Mouse (Mus musculus) inflammation-experienced regulatory T-cells (primary cell): ENCODE results near the gene Simc1. TPM values are rescaled to one million over a fixed set of nuclear protein-coding genes. Genes with fewer than 3 reads are reported as not detected.

ENCODE experiments used
- polyA plus RNA-seq, 2 experiments: library from polyadenylated mRNA; unstranded; fragments of 100-300 nt; shearing (Covaris generic); gene quantifications; one replicate each; pipeline ENCODE4 v1.2.1; 2017

Gene Simc1
- 10 to 100 TPM; 16.5 to 28.3 TPM for polyA plus RNA-seq

DNA sequence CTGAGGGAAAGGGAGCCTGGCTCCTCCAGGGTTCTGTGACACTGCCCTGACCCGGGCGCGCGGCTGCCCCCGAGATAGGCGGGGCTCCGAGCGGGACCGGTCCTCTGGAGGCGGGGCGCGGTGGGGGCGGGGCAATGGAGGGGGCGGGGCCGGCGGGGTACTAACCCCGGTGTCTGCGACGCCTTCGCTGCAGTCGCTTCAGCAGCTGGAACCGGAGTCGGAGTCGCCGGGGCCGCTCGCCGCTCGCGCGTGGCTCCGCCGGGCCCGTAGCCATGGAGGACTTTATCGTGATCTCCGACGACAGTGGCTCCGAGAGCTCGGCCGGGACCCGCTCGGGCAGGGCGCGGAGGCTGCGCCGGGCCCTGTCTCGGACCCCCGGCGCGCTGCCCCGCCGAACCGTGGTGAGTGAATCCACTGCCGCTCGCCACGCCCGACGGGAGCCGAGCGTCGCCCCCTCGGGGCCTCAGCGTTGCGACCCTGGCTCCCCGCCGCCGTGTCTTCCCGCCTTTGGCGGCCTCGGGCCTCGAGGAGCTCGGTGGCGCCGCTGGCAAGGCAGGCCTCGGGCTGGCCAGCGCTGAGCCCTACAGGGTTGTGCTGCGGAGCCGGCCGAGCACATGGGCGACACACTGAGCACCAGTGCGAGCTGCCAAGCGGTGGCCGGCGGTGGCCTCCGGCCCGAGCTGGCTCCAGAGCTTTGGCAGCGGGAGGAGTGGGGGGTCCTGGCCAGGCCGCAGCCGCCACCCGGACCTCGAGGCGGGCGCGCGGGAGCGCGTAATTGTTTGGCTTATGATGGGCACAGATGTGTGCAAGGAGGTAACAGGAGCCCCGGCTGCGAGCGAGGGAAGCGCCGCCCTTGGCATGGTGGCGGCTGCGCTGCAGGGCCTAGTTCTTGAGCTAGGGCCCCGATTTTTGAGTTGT lies at the start of gene Simc1:
Gene Simc1 (plus strand): TSS at position 176 of the 918 bp plus-strand sequence.

DNA sequence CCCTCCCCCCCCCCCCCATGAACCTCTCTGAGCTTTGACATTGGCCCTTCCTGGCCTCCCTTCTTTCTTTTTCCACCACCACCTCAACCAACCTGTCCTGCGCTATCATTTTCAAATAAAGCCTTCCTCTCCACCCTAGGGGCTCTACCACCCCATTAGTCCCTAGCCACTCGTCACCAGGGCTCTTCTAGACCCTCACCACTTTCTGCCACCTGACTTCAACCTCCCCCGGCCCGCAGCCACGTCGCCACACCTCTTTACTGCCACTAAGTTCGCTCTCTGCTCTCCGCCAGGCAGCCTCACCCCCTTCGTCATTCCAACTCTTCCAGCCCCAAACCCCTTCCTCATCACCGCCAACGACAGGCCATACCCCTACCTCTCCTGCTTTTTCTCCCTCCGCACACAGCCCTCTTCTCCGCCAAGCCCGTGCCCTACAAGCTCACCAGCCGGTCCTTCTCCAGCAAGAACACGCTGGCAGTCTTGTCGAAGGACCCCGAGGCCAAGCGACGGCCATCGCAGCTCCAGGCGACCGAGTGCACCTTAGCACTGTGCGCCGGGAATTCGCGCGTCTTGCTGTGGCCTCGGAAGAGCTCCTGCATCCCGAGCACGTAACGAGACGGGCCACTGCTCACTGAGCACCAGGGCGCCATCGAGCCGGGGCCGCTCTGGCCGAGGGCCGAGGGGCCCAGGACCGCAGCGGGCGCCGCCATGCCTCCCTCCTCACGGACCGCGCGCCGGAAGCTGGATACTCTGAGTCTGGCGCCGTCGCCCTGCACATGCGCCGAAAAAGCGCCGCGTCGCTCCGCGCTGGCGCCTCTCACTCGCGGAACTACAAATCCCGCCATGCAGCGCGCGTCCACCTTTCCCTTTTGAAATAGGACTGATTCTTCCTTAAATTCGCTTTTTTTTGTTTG lies 35.2 kb upstream of the Simc1 start, which contains the start of gene Thoc3:
Gene Thoc3 (minus strand): TSS at position 752 of the 914 bp plus-strand sequence.

DNA sequence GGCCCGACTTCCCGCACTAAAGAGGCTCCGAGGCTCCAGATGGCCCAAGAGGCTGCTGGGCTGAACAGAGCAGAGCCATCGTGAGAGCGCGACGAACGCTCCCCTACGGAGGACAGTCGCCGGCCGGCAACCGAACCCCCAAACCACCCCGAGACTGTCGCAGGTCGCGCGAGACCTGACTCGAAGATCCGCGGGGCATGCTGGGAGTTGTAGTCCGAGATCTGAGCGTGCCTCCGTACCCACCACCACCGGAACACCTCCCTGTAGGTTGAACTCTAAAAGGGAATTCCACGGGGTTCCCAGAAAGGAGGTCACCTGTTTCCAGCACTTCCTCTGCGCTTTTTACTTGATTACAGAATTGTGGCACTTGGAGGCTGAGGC lies 61.6 kb downstream of the Simc1 start, which contains the start of gene 4833439L19Rik:
Gene 4833439L19Rik (minus strand): TSS at position 235 of the 381 bp plus-strand sequence.

DNA sequence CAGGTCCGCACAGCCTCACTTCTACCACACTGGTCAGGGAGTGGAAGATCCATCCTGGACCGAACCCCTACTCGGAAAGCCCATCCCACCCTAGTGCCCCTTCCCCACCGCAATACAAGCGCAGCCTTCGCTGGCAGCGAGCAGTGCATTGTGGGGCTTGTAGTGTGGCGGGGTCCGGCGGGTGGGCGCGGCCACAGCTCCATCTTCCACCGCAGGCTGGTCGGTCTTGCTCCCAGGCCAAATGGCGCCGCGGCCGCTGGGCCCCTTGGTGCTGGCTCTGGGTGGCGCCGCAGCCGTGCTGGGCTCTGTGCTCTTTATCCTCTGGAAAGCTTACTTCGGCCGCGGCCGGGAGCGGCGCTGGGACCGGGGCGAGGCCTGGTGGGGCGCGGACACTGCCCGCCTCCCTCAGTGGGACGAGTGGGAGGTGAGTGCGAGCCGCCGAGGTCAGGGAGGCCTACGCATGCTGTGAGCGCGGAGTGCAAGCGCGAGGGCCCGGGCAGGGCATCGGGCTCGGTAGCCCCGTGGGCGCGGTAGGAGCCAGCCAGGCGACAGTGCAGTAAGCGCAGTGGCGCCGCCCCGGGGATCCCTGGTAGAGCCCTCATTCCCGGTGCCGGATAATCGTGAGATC lies 71.4 kb downstream of the Simc1 start, which contains the start of gene Arl10:
Gene Arl10 (plus strand): TSS at position 162 of the 628 bp plus-strand sequence.

DNA sequence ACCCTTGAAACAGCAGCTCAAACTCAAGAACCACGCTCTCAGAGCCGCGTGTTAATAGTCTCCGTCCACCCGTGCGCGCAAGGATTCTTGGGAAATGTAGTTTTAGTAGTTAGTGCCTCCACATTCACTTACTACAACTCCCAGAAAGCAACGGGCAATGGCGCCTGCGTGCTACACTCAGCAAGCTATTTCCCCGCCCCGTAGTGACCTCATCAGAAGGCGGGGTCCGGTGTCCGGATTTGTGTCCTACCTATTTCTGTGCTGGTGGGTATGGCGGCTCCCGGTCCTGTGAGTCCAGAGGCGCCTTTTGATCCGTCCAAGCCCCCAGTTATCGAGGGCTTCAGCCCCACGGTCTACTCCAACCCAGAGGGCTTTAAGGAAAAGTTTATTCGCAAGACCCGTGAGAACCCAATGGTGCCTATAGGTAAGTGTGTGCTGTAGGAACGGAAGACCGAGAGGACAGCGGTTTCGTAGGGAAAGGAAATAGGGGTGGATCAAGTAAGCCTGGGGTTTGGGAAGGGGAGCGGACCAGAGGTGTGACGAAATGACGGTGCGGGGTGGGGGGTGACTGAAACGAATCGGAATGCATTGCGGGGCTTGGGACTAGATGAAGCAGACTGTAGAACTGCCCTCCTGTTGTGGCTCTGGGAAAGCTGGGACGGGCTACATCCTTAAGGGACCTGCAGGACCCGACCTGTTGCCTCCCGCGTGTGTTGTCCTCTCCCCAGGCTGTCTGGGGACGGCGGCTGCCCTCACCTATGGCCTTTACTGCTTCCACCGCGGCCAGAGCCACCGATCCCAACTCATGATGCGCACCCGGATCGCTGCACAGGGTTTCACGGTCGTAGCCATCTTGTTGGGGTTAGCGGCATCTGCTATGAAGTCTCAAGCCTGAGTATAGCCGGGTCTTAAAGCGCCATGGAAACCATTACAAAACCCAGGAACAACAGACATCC lies 86.7 kb downstream of the Simc1 start, which contains the start of the genes Nop16 and Higd2a:
Gene Nop16 (minus strand): TSS at position 95 of the 956 bp plus-strand sequence.
Gene Higd2a (plus strand): TSS at position 212 of the 956 bp plus-strand sequence.

Other genes with a start within 250 kb of the Simc1 start
- under 1 TPM in 1 of 2 experiments, not detected in 1; 0.21 TPM for gene Cplx2, start 132.4 kb upstream of the Simc1 start, polyA plus RNA-seq
- 10 to 100 TPM; 43.7 to 56.5 TPM for gene Thoc3, start 34.9 kb upstream of the Simc1 start, polyA plus RNA-seq
- 10 to 100 TPM; 71.7 to 86.3 TPM for gene 4833439L19Rik, start 61.7 kb downstream of the Simc1 start, polyA plus RNA-seq
- 1 to 10 TPM; 2.1 to 8.8 TPM for gene Arl10, start 71.2 kb downstream of the Simc1 start, polyA plus RNA-seq
- gene Nop16, start 86.3 kb downstream of the Simc1 start, polyA plus RNA-seq, result 10 to 100 TPM; 43.4 to 49.4 TPM
- gene Higd2a, start 86.4 kb downstream of the Simc1 start, polyA plus RNA-seq, result 100 to 1,000 TPM; 168 to 193 TPM
- 10 to 100 TPM; 42.0 to 64.4 TPM for gene Cltb, start 107.6 kb downstream of the Simc1 start, polyA plus RNA-seq
- 10 to 100 TPM; 56.0 to 82.8 TPM for gene Faf2, start 118.0 kb downstream of the Simc1 start, polyA plus RNA-seq
- 10 to 100 TPM; 68.7 to 75.7 TPM for gene Rnf44, start 190.1 kb downstream of the Simc1 start, polyA plus RNA-seq
- under 1 TPM in 1 of 2 experiments, not detected in 1; 0.06 TPM for gene Cdhr2, start 197.7 kb downstream of the Simc1 start, polyA plus RNA-seq
- gene Gprin1, start 246.1 kb downstream of the Simc1 start, polyA plus RNA-seq, result not detected